Mouse (Mus musculus) forebrain, embryonic 10.5 days (tissue): ENCODE data around the gene Manea. TPM values are rescaled to one million over a fixed set of nuclear protein-coding genes. Genes with fewer than 3 reads are reported as not detected.

Source experiments
- DNase-seq: peaks from one replicate; pipeline ENCODE4 v3.0.0-alpha.2; 2017; ENCODE audit warnings: low spot score; ENCODE audit errors: extremely low spot score
- H3K27ac ChIP-seq: fragments of 300-500 bp; sonication (generic); 2 replicates; pipeline ENCODE4 v1.5.1; 2016; ENCODE audit warnings: mild to moderate bottlenecking
- H3K27me3 ChIP-seq: fragments of 300-500 bp; sonication (generic); 2 replicates; pipeline ENCODE4 v1.6.1; 2016; ENCODE audit warnings: mild to moderate bottlenecking; ENCODE audit not compliant: poor library complexity, severe bottlenecking
- H3K36me3 ChIP-seq: fragments of 300-500 bp; sonication (generic); replicated peaks from 2 replicates; pipeline ENCODE4 v1.6.1; 2016; ENCODE audit warnings: mild to moderate bottlenecking, moderate library complexity
- H3K4me1 ChIP-seq: fragments of 300-500 bp; sonication (generic); 2 replicates; pipeline ENCODE4 v1.6.1; 2016
- H3K4me3 ChIP-seq: fragments of 300-500 bp; sonication (generic); 2 replicates; pipeline ENCODE4 v1.5.1; 2016; ENCODE audit warnings: mild to moderate bottlenecking, moderate library complexity
- H3K9me3 ChIP-seq: fragments of 300-500 bp; sonication (generic); 2 replicates; pipeline ENCODE4 v1.6.1; 2016; ENCODE audit warnings: mild to moderate bottlenecking, moderate library complexity
- WGBS: fragments of 180-500 bp; shearing (Covaris S2); methylation state at CpG from one replicate; pipeline ENCODE4 v1.1.7; 2016; 5-methylcytosine and 5-hydroxymethylcytosine counted together
- polyA plus RNA-seq: library from polyadenylated mRNA; unstranded; fragments of >200 nt; fragmentation: Nextera tagmentation; extraction: Ambion mirVana; gene quantifications from 2 replicates; pipeline ENCODE4 v1.2.1, GENCODE M21; 2016

The Manea gene
- polyA plus RNA-seq, 1 experiment from 2014 or later = 19.1 TPM

DNA sequence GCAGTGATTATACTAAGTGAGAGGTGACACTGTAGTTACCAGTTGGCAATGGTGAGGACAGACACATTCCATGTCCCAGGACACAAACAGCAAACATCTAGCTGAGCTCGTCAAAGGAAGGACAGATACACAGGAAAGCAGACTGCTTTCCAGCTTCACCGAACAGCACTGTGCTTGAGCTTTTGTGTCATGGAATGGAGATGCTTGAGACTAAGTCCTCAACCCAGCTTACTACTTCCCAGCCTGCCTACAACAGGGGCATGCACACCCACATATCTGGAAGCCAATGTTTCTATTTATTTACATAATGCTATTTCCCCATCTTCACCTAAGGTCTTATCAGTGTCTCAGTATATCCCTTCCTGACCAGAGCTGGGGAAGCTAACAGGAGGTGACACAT is 70.9 kb downstream of the Manea start:
- WGBS = 96% methylated on average over 2 of the region's 2 CpGs
- Histone ChIP-seq H3K9me3 (no peaks in the 10 kb centered on the region), H3K27me3 (no peaks in the 10 kb centered on the region), H3K4me1 (peaks cover 9% of the 10 kb centered on the region; the same call in 1 of the 2 replicates), H3K36me3 (no peaks in the 10 kb centered on the region), H3K4me3 (no peak overlapping the region), H3K27ac (no peak overlapping the region)
- no peak for DNase-seq
